ENCODE assay signal across 9 mouse cellular contexts in the genomic region with DNA sequence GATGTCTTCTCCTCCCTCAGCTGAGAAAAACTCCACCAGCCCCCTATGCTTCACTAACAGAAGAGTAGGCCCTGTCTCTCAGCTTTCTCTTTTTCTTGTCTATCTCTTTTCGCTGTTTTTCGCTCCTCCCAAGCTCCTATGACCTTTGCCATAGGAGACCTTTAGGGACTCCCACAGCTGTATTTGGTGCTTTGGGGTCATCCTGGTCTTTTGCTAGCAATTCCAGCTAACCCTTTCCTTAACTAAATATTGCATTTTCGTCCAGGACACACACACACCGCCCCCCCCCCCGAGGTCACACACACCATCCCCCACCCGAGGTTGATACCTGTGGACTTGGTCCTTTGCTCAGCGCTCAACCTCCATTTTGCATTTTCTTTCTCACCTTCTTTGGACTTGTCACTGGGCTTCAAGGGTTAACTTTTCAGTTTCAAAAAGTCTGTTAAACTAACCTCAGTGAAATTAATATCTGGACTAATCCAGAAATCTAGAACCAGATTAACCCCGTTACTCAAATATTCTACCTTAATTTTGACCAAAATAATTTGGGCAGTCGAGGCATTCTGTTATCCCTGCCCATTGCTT. TPM values are rescaled to one million over a fixed set of nuclear protein-coding genes. Genes with fewer than 3 reads are reported as not detected.
DNase-seq lines count a peak whose midpoint lies in the region; ATAC-seq and TF ChIP-seq lines count a peak whose summit lies in the region.
"Had no signal": no experiment of that assay in that cellular context is flagged by ENCODE, and none has a peak within 500 bp of the region (broad histone marks: within the 10 kb centered on the region; RNA-seq: fewer than 3 reads in every experiment).

No protein-coding gene starts in this region.

- H3K27me3 ChIP-seq in heart, embryonic 16.5 days (ENCODE audit: control insufficient read depth, insufficient read depth, low read length) = no peaks in the 10 kb centered on the region
- no peaks in the 10 kb centered on the region for H3K27me3 ChIP-seq in forebrain, postnatal 0 days (ENCODE audit: insufficient read depth, low read length)

- H3K9ac ChIP-seq in heart, embryonic 16.5 days (ENCODE audit: low read length) = peak overlapping the region; percentile 98
- peak overlapping the region; percentile 95; the same call in 1 of the 2 replicates for H3K9ac ChIP-seq in ES-E14 (ENCODE audit: insufficient read depth, low read depth, low read length, poor library complexity, severe bottlenecking)
- H3K9ac ChIP-seq in forebrain, postnatal 0 days = peak overlapping the region; percentile 98

- DNase-seq in heart, adult 9 months (ENCODE audit: low spot score in 2 of 2) = no peak
- DNase-seq in ES-E14 (ENCODE audit: low read depth, low spot score) = no peak
- no peak for DNase-seq in forebrain, postnatal 0 days
- DNase-seq in layer of hippocampus, adult 8-10 months (ENCODE audit: low spot score in 2 of 2) = no peak
- no peak for DNase-seq in thymus, adult 18-20 months

- peak overlapping the region; percentile 89 for H3K4me3 ChIP-seq in heart, embryonic 16.5 days (ENCODE audit: low read length)
- peak overlapping the region; percentile 72 to 97 for H3K4me3 ChIP-seq in ES-E14 (ENCODE audit: insufficient read depth in 1 of 2, low read depth in 1 of 2, low read length in 2 of 2, poor library complexity in 1 of 2, severe bottlenecking in 1 of 2)
- H3K4me3 ChIP-seq in forebrain, postnatal 0 days (ENCODE audit: low read depth, low read length) = peak overlapping the region; percentile 78
- H3K4me3 ChIP-seq in macrophage (ENCODE audit: inconsistent target) = peak overlapping the region; percentile 97

- WGBS in heart, embryonic 16.5 days = 26% methylated on average over 9 of the region's 9 CpGs
- WGBS in forebrain, postnatal 0 days = 29% methylated on average over 9 of the region's 9 CpGs
- WGBS in macrophage (ENCODE audit: missing documents) = 44% methylated on average over 7 of the region's 9 CpGs

- peak overlapping the region; percentile 82 for H3K4me2 ChIP-seq in heart, embryonic 16.5 days (ENCODE audit: low read depth, low read length)
- H3K4me2 ChIP-seq in forebrain, postnatal 0 days (ENCODE audit: low read depth) = peak overlapping the region; percentile 77

- peaks cover 46% of the 10 kb centered on the region for H3K79me2 ChIP-seq in macrophage (ENCODE audit: inconsistent target)

- peaks cover 52% of the 10 kb centered on the region for H3K36me3 ChIP-seq in heart, embryonic 16.5 days (ENCODE audit: control insufficient read depth, insufficient read depth)
- H3K36me3 ChIP-seq in ES-E14 (ENCODE audit: control insufficient read depth, insufficient read depth, low read length, poor library complexity, severe bottlenecking) = peaks cover 21% of the 10 kb centered on the region
- peaks cover 58% of the 10 kb centered on the region for H3K36me3 ChIP-seq in forebrain, postnatal 0 days (ENCODE audit: insufficient read depth)
- H3K36me3 ChIP-seq in macrophage (ENCODE audit: inconsistent target) = peaks cover 25% of the 10 kb centered on the region

- TF ChIP-seq CTCF in forebrain, postnatal 0 days (IDR thresholded peaks at IDR 0.05; ENCODE audit: low read depth) = no peak

- in situ Hi-C loops in ES-E14 (cut with MboI; ENCODE audit: low sequenced_read_pairs in 2 of 2, unreplicated experiment in 2 of 2) = no loop called here

- no peak for ATAC-seq in heart, embryonic 16.5 days (replicated peaks; ENCODE audit: extremely low read depth, insufficient read depth, low FRiP score)
- no peak for ATAC-seq in forebrain, postnatal 0 days
- ATAC-seq in erythroid progenitor cell, adult 5-6 weeks (replicated peaks; ENCODE audit: low FRiP score, poor library complexity, severe bottlenecking) = no peak; the same call in 1 of the 2 replicates

- H3K9me3 ChIP-seq in heart, embryonic 16.5 days (replicated peaks; ENCODE audit: control insufficient read depth, low read length) = no peaks in the 10 kb centered on the region
- H3K9me3 ChIP-seq in ES-E14 (ENCODE audit: control insufficient read depth, insufficient read depth, low read depth, low read length) = no peaks in the 10 kb centered on the region
- H3K9me3 ChIP-seq in forebrain, postnatal 0 days (ENCODE audit: low read length) = no peaks in the 10 kb centered on the region

- H3K27ac ChIP-seq in heart, embryonic 16.5 days (ENCODE audit: low read length) = peak overlapping the region; percentile 92
- H3K27ac ChIP-seq in ES-E14 (ENCODE audit: insufficient read depth, low read depth, low read length, poor library complexity, severe bottlenecking) = no peak overlapping the region; the same call in 1 of the 2 replicates
- peak overlapping the region; percentile 85 for H3K27ac ChIP-seq in forebrain, postnatal 0 days (ENCODE audit: low read depth, low read length)
- H3K27ac ChIP-seq in macrophage = peak overlapping the region; percentile 97

- peaks cover 22% of the 10 kb centered on the region for H3K4me1 ChIP-seq in heart, embryonic 16.5 days (ENCODE audit: control insufficient read depth, insufficient read depth, low read length)
- H3K4me1 ChIP-seq in ES-E14 (ENCODE audit: control insufficient read depth in 2 of 2, insufficient read depth in 2 of 2, low read length in 2 of 2, poor library complexity in 1 of 2) = peaks cover 5 to 16% of the 10 kb centered on the region in 2 experiments; a peak in 3 of 4 replicates
- H3K4me1 ChIP-seq in forebrain, postnatal 0 days (ENCODE audit: insufficient read depth) = peaks cover 19% of the 10 kb centered on the region

RNA-seq across cellular contexts. Expression of gene Ap2m1, which starts 0.9 kb away (rescaled TPM):
- polyA plus RNA-seq in heart, embryonic 16.5 days (2015; fragmentation: Nextera tagmentation; extraction: Ambion mirVana) = 444 and 463 TPM in 2 replicates
- total RNA-seq in ES-E14 (2012; rRNA removed) = 170 and 236 TPM in 2 replicates
- total RNA-seq in forebrain, postnatal 0 days (2014; rRNA removed) = 958 and 994 TPM in 2 replicates
- polyA plus RNA-seq in forebrain, postnatal 0 days (2015; fragmentation: Nextera tagmentation; extraction: Ambion mirVana) = 1,434 and 1,486 TPM in 2 replicates
- 100 to 1,000 TPM; 127 to 545 (median 357) TPM for total RNA-seq in macrophage (2018; cell fraction: chromatin; rRNA removed)
- 100 to 1,000 TPM; 501 to 774 (median 571) TPM for total RNA-seq in macrophage (2018; cell fraction: cytosol; rRNA removed)
- 100 to 1,000 TPM; 149 to 410 (median 261) TPM for total RNA-seq in macrophage (2018; cell fraction: nucleus; rRNA removed)
- polyA plus RNA-seq in macrophage (2018) = 675 to 1,015 TPM (median 722 TPM) in 3 replicates
- total RNA-seq in layer of hippocampus, adult 8-10 months (2022) = 100 to 1,000 TPM; 669 to 728 (median 710) TPM
- 214 and 297 TPM in 2 replicates for total RNA-seq in erythroid progenitor cell, adult 5-6 weeks (2015; ENCODE audit: low replicate concordance)
- 271 and 285 TPM in 2 replicates for total RNA-seq in erythroid progenitor cell, adult 5-6 weeks (2017; ENCODE audit: low replicate concordance)

RNA-seq across cellular contexts. Expression of gene Abcf3, which starts 12.2 kb away (rescaled TPM):
- polyA plus RNA-seq in heart, embryonic 16.5 days (2015; fragmentation: Nextera tagmentation; extraction: Ambion mirVana) = 49.4 and 54.0 TPM in 2 replicates
- 49.8 and 64.0 TPM in 2 replicates for total RNA-seq in ES-E14 (2012; rRNA removed)
- 71.7 and 72.7 TPM in 2 replicates for total RNA-seq in forebrain, postnatal 0 days (2014; rRNA removed)
- 58.0 and 60.3 TPM in 2 replicates for polyA plus RNA-seq in forebrain, postnatal 0 days (2015; fragmentation: Nextera tagmentation; extraction: Ambion mirVana)
- 100 to 1,000 TPM in 16 of 26 experiments, 10 to 100 TPM in 10; 50.4 to 230 (median 109) TPM for total RNA-seq in macrophage (2018; cell fraction: chromatin; rRNA removed)
- total RNA-seq in macrophage (2018; cell fraction: cytosol; rRNA removed) = 10 to 100 TPM; 21.7 to 36.4 (median 30.4) TPM
- total RNA-seq in macrophage (2018; cell fraction: nucleus; rRNA removed) = 10 to 100 TPM; 26.2 to 97.7 (median 43.0) TPM
- 27.6 to 31.0 TPM (median 28.9 TPM) in 3 replicates for polyA plus RNA-seq in macrophage (2018)
- 100 to 1,000 TPM in 2 of 4 experiments, 10 to 100 TPM in 2; 90.6 to 109 (median 98.4) TPM for total RNA-seq in layer of hippocampus, adult 8-10 months (2022)
- total RNA-seq in erythroid progenitor cell, adult 5-6 weeks (2015; ENCODE audit: low replicate concordance) = 22.2 and 23.1 TPM in 2 replicates
- 32.1 and 40.5 TPM in 2 replicates for total RNA-seq in erythroid progenitor cell, adult 5-6 weeks (2017; ENCODE audit: low replicate concordance)

RNA-seq across cellular contexts. Expression of gene Dvl3, which starts 19.4 kb away (rescaled TPM):
- 18.3 and 18.9 TPM in 2 replicates for polyA plus RNA-seq in heart, embryonic 16.5 days (2015; fragmentation: Nextera tagmentation; extraction: Ambion mirVana)
- total RNA-seq in ES-E14 (2012; rRNA removed) = 10.6 and 10.8 TPM in 2 replicates
- total RNA-seq in forebrain, postnatal 0 days (2014; rRNA removed) = 21.1 and 28.6 TPM in 2 replicates
- 23.9 and 25.8 TPM in 2 replicates for polyA plus RNA-seq in forebrain, postnatal 0 days (2015; fragmentation: Nextera tagmentation; extraction: Ambion mirVana)
- 10 to 100 TPM; 16.5 to 63.8 (median 41.6) TPM for total RNA-seq in macrophage (2018; cell fraction: chromatin; rRNA removed)
- 10 to 100 TPM; 10.8 to 20.5 (median 14.9) TPM for total RNA-seq in macrophage (2018; cell fraction: cytosol; rRNA removed)
- total RNA-seq in macrophage (2018; cell fraction: nucleus; rRNA removed) = 10 to 100 TPM; 13.3 to 48.8 (median 26.7) TPM
- polyA plus RNA-seq in macrophage (2018) = 10.4 to 15.3 TPM (median 12.1 TPM) in 3 replicates
- total RNA-seq in layer of hippocampus, adult 8-10 months (2022) = 10 to 100 TPM; 50.2 to 61.7 (median 53.6) TPM
- total RNA-seq in erythroid progenitor cell, adult 5-6 weeks (2015; ENCODE audit: low replicate concordance) = 6.1 and 18.0 TPM in 2 replicates
- 1.3 and 3.6 TPM in 2 replicates for total RNA-seq in erythroid progenitor cell, adult 5-6 weeks (2017; ENCODE audit: low replicate concordance)

RNA-seq across cellular contexts. Expression of gene Eif2b5, which starts 37.6 kb away (rescaled TPM):
- polyA plus RNA-seq in heart, embryonic 16.5 days (2015; fragmentation: Nextera tagmentation; extraction: Ambion mirVana) = 80.6 and 80.9 TPM in 2 replicates
- total RNA-seq in ES-E14 (2012; rRNA removed) = 159 and 173 TPM in 2 replicates
- total RNA-seq in forebrain, postnatal 0 days (2014; rRNA removed) = 91.3 and 102 TPM in 2 replicates
- polyA plus RNA-seq in forebrain, postnatal 0 days (2015; fragmentation: Nextera tagmentation; extraction: Ambion mirVana) = 70.8 and 77.6 TPM in 2 replicates
- total RNA-seq in macrophage (2018; cell fraction: chromatin; rRNA removed) = 10 to 100 TPM in 23 of 26 experiments, 1 to 10 TPM in 3; 5.4 to 28.2 (median 18.6) TPM
- total RNA-seq in macrophage (2018; cell fraction: cytosol; rRNA removed) = 10 to 100 TPM; 24.2 to 36.0 (median 31.1) TPM
- 10 to 100 TPM in 25 of 26 experiments, 1 to 10 TPM in 1; 8.7 to 27.0 (median 15.2) TPM for total RNA-seq in macrophage (2018; cell fraction: nucleus; rRNA removed)
- 25.2 to 45.4 TPM (median 30.4 TPM) in 3 replicates for polyA plus RNA-seq in macrophage (2018)
- total RNA-seq in layer of hippocampus, adult 8-10 months (2022) = 10 to 100 TPM; 48.2 to 57.6 (median 55.7) TPM
- total RNA-seq in erythroid progenitor cell, adult 5-6 weeks (2015; ENCODE audit: low replicate concordance) = 33.2 and 54.9 TPM in 2 replicates
- 11.5 and 18.9 TPM in 2 replicates for total RNA-seq in erythroid progenitor cell, adult 5-6 weeks (2017; ENCODE audit: low replicate concordance)

RNA-seq across cellular contexts. Expression of gene Vwa5b2, which starts 53.1 kb away (rescaled TPM):
- 0.28 and 0.29 TPM in 2 replicates for polyA plus RNA-seq in heart, embryonic 16.5 days (2015; fragmentation: Nextera tagmentation; extraction: Ambion mirVana)
- 0.69 and 1.2 TPM in 2 replicates for total RNA-seq in ES-E14 (2012; rRNA removed)
- 20.3 and 20.9 TPM in 2 replicates for total RNA-seq in forebrain, postnatal 0 days (2014; rRNA removed)
- polyA plus RNA-seq in forebrain, postnatal 0 days (2015; fragmentation: Nextera tagmentation; extraction: Ambion mirVana) = 5.9 and 8.7 TPM in 2 replicates
- not detected for total RNA-seq in macrophage (2018; cell fraction: chromatin; rRNA removed)
- total RNA-seq in macrophage (2018; cell fraction: cytosol; rRNA removed) = not detected
- total RNA-seq in macrophage (2018; cell fraction: nucleus; rRNA removed) = not detected
- polyA plus RNA-seq in macrophage (2018) = not detected in 3 replicates
- 10 to 100 TPM; 35.1 to 40.2 (median 37.2) TPM for total RNA-seq in layer of hippocampus, adult 8-10 months (2022)
- total RNA-seq in erythroid progenitor cell, adult 5-6 weeks (2015; ENCODE audit: low replicate concordance) = not detected in 2 replicates
- 0.77 TPM in 1 of 2 replicates, not detected in the other for total RNA-seq in erythroid progenitor cell, adult 5-6 weeks (2017; ENCODE audit: low replicate concordance)
- total RNA-seq: neutrophil, adult 5-6 weeks had no signal
